Mouse (Mus musculus) neural tube, embryonic 13.5 days (tissue): ENCODE results near the gene Emc10. TPM values are rescaled to one million over a fixed set of nuclear protein-coding genes. Genes with fewer than 3 reads are reported as not detected.

Experiments
- ATAC-seq: fragments of 200-750 bp; cut with Nextera tagmentation; 2 replicates; pipeline ENCODE4 v1.8.0; 2017; ENCODE audit warnings: low read depth, mild to moderate bottlenecking, moderate TSS enrichment, moderate library complexity
- H3K27ac ChIP-seq: fragments of 300-500 bp; sonication (generic); replicated peaks from 2 replicates; pipeline ENCODE4 v1.5.1; 2015; ENCODE audit warnings: moderate library complexity, mild to moderate bottlenecking, inconsistent platforms
- H3K27me3 ChIP-seq: fragments of 300-500 bp; sonication (generic); 2 replicates; pipeline ENCODE4 v1.6.1; 2015; ENCODE audit warnings: mild to moderate bottlenecking, inconsistent platforms
- H3K36me3 ChIP-seq: fragments of 300-500 bp; sonication (generic); 2 replicates; pipeline ENCODE4 v1.6.1; 2015; ENCODE audit warnings: mild to moderate bottlenecking, inconsistent platforms
- H3K4me1 ChIP-seq: fragments of 300-500 bp; sonication (generic); replicated peaks from 2 replicates; pipeline ENCODE4 v1.6.1; 2015; ENCODE audit warnings: inconsistent platforms
- H3K4me2 ChIP-seq: fragments of 300-500 bp; sonication (generic); 2 replicates; pipeline ENCODE4 v1.6.1; 2015; ENCODE audit warnings: inconsistent platforms, mild to moderate bottlenecking, moderate library complexity
- H3K4me3 ChIP-seq: fragments of 300-500 bp; sonication (generic); 2 replicates; pipeline ENCODE4 v1.5.1; 2015; ENCODE audit warnings: mild to moderate bottlenecking, inconsistent platforms
- H3K9ac ChIP-seq: fragments of 300-500 bp; sonication (generic); 2 replicates; pipeline ENCODE4 v1.6.1; 2015; ENCODE audit warnings: moderate library complexity, mild to moderate bottlenecking, inconsistent platforms
- H3K9me3 ChIP-seq: fragments of 300-500 bp; sonication (generic); 2 replicates; pipeline ENCODE4 v1.6.1; 2016; ENCODE audit warnings: inconsistent platforms
- WGBS: fragments of 180-500 bp; shearing (Covaris S2); methylation state at CpG from one replicate; pipeline ENCODE4 v1.1.7; 2015; 5-methylcytosine and 5-hydroxymethylcytosine counted together
- polyA plus RNA-seq: library from polyadenylated mRNA; unstranded; fragments of >200 nt; fragmentation: Nextera tagmentation; extraction: Ambion mirVana; gene quantifications from 2 replicates; pipeline ENCODE4 v1.2.1, GENCODE M21; 2015

Gene Emc10
- polyA plus RNA-seq, 1 experiment from 2014 or later, result 139 TPM

GRCm38 (mm10) chr7:44472961-44473646 is 23.2 kb downstream of the Emc10 start:
- peaks cover 22% of the 10 kb centered on the region for H3K27me3 ChIP-seq
- no peak for ATAC-seq
- H3K4me2 ChIP-seq, result no peak overlapping the region
- no peaks in the 10 kb centered on the region for H3K36me3 ChIP-seq
- 65% methylated on average over 9 of the region's 9 CpGs for WGBS
- H3K9ac ChIP-seq, result 0 out of 2 replicates have a peak overlapping the region, but pooled peaks have one; percentile 38
- peaks cover 57% of the 10 kb centered on the region for H3K4me1 ChIP-seq
- no peaks in the 10 kb centered on the region for H3K9me3 ChIP-seq
- peak overlapping the region; percentile 79; the same call in 1 of the 2 replicates for H3K27ac ChIP-seq
- no peak overlapping the region for H3K4me3 ChIP-seq

- Histone ChIP-seq H3K9ac (no peak overlapping the region), H3K36me3 (no peaks in the 10 kb centered on the region), H3K4me3 (no peak overlapping the region), H3K27me3 (peaks cover 17% of the 10 kb centered on the region), H3K9me3 (no peaks in the 10 kb centered on the region), H3K4me2 (no peak overlapping the region), H3K27ac (0 out of 2 replicates have a peak overlapping the region, but pooled peaks have one; percentile 79), H3K4me1 (peaks cover 59% of the 10 kb centered on the region)
- WGBS, result 0% methylated on average over 1 of the region's 1 CpGs
- ATAC-seq, result no peak
Observed at GRCm38 (mm10) chr7:44472558-44472885, 23.8 kb downstream of the Emc10 start.

- WGBS, result 50% methylated on average over 6 of the region's 6 CpGs
- Histone ChIP-seq H3K4me3 (no peak overlapping the region), H3K9ac (no peak overlapping the region), H3K27me3 (peaks cover 12% of the 10 kb centered on the region), H3K9me3 (no peaks in the 10 kb centered on the region), H3K4me2 (no peak overlapping the region), H3K4me1 (peaks cover 64% of the 10 kb centered on the region), H3K27ac (peak overlapping the region; percentile 30), H3K36me3 (no peaks in the 10 kb centered on the region)
- no peak for ATAC-seq
Observed at GRCm38 (mm10) chr7:44471880-44472557, 24.3 kb downstream of the Emc10 start.

- Histone ChIP-seq H3K9ac (no peak overlapping the region), H3K27me3 (peaks cover under 1% of the 10 kb centered on the region), H3K9me3 (no peaks in the 10 kb centered on the region), H3K4me2 (no peak overlapping the region), H3K4me1 (peaks cover 71% of the 10 kb centered on the region), H3K36me3 (no peaks in the 10 kb centered on the region), H3K4me3 (no peak overlapping the region), H3K27ac (peak overlapping the region; percentile 30; the same call in 1 of the 2 replicates)
- ATAC-seq, result no peak
- 89% methylated on average over 16 of the region's 16 CpGs for WGBS
Observed at GRCm38 (mm10) chr7:44470696-44471612, 25.4 kb downstream of the Emc10 start.

GRCm38 (mm10) chr7:44469677-44470675 is 26.4 kb downstream of the Emc10 start:
- WGBS, result 90% methylated on average over 16 of the region's 16 CpGs
- Histone ChIP-seq H3K4me1 (peaks cover 69% of the 10 kb centered on the region), H3K4me2 (peak overlapping the region; percentile 73)

GRCm38 (mm10) chr7:44468644-44469285 is 27.6 kb downstream of the Emc10 start:
- ATAC-seq, result no peak
- WGBS, result 60% methylated on average over 15 of the region's 15 CpGs
- H3K36me3 ChIP-seq, result peaks cover 5% of the 10 kb centered on the region
- no peaks in the 10 kb centered on the region for H3K27me3 ChIP-seq
- peak overlapping the region; percentile 76 for H3K9ac ChIP-seq
- H3K27ac ChIP-seq, result peak overlapping the region; percentile 93
- H3K9me3 ChIP-seq, result no peaks in the 10 kb centered on the region
- peaks cover 69% of the 10 kb centered on the region for H3K4me1 ChIP-seq
- H3K4me3 ChIP-seq, result peak overlapping the region; percentile 60
- H3K4me2 ChIP-seq, result peak overlapping the region; percentile 73

More at GRCm38 (mm10) chr7:44469677-44470675, 26.4 kb downstream of the Emc10 start:
- no peaks in the 10 kb centered on the region for H3K27me3 ChIP-seq
- H3K4me3 ChIP-seq, result no peak overlapping the region
- H3K9ac ChIP-seq, result no peak overlapping the region; the same call in 1 of the 2 replicates
- no peaks in the 10 kb centered on the region for H3K9me3 ChIP-seq
- no peaks in the 10 kb centered on the region for H3K36me3 ChIP-seq
- H3K27ac ChIP-seq, result peak overlapping the region; percentile 93; the same call in 1 of the 2 replicates
- ATAC-seq, result no peak

GRCm38 (mm10) chr7:44467811-44468411 is 28.4 kb downstream of the Emc10 start, which contains the start of gene Josd2:
TSS of gene Josd2 (plus strand) at chr7:44467980.
- WGBS, result under 1% methylated on average over 42 of the region's 42 CpGs
- peak within 1 kb of the TSS; percentile 73 for H3K4me2 ChIP-seq
- peak within 1 kb of the TSS; percentile 76 for H3K9ac ChIP-seq
- H3K4me3 ChIP-seq, result peak within 1 kb of the TSS; percentile 60
- ATAC-seq, result peak; percentile 92
- H3K27me3 ChIP-seq, result no peaks in the 10 kb centered on the region; the same call in 1 of the 2 replicates
- H3K36me3 ChIP-seq, result peaks cover 13% of the 10 kb centered on the region
- peaks cover 71% of the 10 kb centered on the region for H3K4me1 ChIP-seq
- H3K9me3 ChIP-seq, result no peaks in the 10 kb centered on the region
- peak within 1 kb of the TSS; percentile 93 for H3K27ac ChIP-seq

GRCm38 (mm10) chr7:44466888-44467311 is 29.4 kb downstream of the Emc10 start:
- Histone ChIP-seq H3K27ac (peak overlapping the region; percentile 93), H3K4me3 (0 out of 2 replicates have a peak overlapping the region, but pooled peaks have one; percentile 60), H3K27me3 (peaks cover 7% of the 10 kb centered on the region), H3K4me1 (peaks cover 71% of the 10 kb centered on the region), H3K9me3 (no peaks in the 10 kb centered on the region), H3K36me3 (peaks cover 23% of the 10 kb centered on the region), H3K4me2 (peak overlapping the region; percentile 73; the same call in 1 of the 2 replicates), H3K9ac (peak overlapping the region; percentile 12; the same call in 1 of the 2 replicates)
- WGBS, result 85% methylated on average over 16 of the region's 16 CpGs
- no peak; the same call in 1 of the 2 replicates for ATAC-seq

GRCm38 (mm10) chr7:44466006-44466887 is 30.1 kb downstream of the Emc10 start:
- Histone ChIP-seq H3K9ac (no peak overlapping the region), H3K27ac (peak overlapping the region; percentile 93), H3K4me1 (peaks cover 71% of the 10 kb centered on the region), H3K4me2 (no peak overlapping the region), H3K27me3 (peaks cover 14% of the 10 kb centered on the region), H3K36me3 (peaks cover 30% of the 10 kb centered on the region), H3K9me3 (no peaks in the 10 kb centered on the region), H3K4me3 (no peak overlapping the region)
- 78% methylated on average over 10 of the region's 10 CpGs for WGBS
- no peak for ATAC-seq
